Mouse (Mus musculus): Measurements from ENCODE around the gene Rnaset2a.
"Not testable (repeated sequence)": the region's sequence is repeated elsewhere in the genome, so short reads cannot be mapped to it uniquely, and the experiment has no call there.

DNA sequence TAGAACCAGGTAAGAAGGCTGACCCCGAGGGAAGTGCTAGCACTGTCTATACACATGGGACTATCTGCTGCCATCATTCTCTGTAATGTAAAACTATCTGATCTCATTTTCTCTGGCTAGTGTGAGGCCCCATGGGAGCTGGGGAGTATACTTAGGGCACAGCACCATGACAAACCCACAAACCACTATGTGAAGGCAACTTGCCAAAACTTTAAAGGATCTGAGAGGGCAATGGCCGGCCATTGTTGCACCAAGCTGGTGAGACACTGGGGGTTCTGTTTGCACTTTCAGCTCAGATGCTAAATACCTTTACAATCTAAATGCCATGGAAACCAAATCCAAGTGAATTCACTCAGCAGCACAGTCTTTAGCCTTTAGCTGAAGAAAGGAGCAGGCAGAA is 78.0 kb downstream of the Rnaset2a start:
- not testable (repeated sequence) for TF ChIP-seq CTCF (IDR thresholded peaks at IDR 0.05; ENCODE audit: control insufficient read depth, insufficient read depth, insufficient replicate concordance, low read depth, low read length); POLR2A (IDR thresholded peaks at IDR 0.05; ENCODE audit: control insufficient read depth, low read depth, low read length)
